Mouse (Mus musculus): ENCODE results near the gene Arhgef25.

Gene Arhgef25

DNA sequence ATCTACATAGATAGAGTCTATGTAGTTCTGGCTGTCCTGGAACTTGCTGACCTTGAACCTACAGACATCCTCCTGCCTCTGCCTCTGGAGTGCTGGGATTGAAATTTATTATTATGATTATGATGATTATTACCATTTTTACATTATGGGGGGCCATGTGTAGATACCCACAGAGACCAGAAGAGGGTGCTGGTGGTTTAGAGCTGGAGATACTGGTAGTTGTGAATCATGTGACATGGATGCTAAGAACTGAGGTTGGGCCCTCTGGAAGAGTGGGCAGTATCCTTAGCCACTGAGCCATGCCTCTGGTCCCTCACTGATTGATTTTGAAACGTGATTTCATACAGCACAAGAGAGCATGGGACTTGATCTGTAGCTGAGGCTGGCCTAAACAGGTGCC, 3.4 kb downstream of the Arhgef25 start:
- DNase-seq (ENCODE audit: low spot score in 2 of 2), result no peak

DNA sequence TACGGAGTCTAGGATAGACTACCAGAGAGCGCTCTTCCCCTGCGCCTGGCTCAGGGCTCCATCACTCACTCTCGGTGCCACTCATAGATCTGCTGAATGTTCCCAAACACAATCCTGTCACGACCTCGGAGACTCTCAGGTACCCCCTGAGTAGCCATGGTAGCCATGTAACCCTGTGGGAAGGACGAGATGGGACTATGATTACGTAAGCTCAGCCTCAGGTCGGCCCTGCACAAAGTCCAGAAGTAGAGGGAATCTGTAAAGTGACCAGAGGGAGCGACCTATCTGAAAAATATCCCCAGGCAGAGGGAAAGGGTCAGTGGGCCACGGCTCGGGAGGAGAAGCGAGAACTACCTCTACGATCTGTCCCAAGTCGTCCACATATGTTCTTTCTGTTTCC, 4.4 kb downstream of the Arhgef25 start:
- DNase-seq (ENCODE audit: low spot score in 2 of 2), result no peak

DNA sequence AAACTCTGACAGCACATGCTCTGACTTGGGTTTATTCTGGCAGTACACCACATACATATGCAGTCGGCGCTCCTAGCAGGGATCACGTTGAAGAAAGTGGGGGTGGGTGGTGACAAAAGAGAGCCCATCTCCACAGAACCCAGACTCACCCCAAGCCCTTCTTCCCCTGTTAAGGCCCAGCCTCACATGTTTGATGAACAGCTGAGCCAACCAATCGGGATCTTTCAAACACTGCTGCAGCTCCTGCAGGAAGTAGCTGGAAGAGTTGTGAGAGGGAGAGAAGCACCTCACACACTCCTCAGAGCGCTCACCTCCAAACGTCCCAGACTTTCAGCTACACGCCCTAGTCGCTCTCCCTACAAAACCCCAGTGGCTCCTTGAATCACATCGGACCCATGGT, 4.8 kb downstream of the Arhgef25 start:
- no peak for DNase-seq (ENCODE audit: low spot score in 2 of 2)

DNA sequence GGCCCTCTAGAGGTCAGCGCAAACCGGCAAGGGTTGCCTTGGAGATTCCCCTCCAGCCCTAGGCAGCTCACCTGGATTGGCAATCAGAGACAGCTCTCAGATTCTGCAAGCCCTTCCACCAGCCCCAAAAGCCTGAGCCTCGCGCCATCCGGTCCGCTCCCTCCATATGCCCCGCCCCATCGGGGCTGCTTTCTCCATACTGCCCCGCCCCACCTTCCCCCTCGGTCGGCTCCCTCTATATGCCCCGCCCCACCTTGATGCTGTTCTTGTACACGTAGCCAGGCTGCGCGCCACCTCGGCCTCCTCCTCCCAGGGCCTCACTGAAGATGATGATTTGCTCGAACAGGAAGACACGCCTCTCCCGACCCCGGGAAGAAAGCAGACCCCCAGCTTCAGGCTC, 6.1 kb downstream of the Arhgef25 start:
- no peak for DNase-seq (ENCODE audit: low spot score in 2 of 2)

DNA sequence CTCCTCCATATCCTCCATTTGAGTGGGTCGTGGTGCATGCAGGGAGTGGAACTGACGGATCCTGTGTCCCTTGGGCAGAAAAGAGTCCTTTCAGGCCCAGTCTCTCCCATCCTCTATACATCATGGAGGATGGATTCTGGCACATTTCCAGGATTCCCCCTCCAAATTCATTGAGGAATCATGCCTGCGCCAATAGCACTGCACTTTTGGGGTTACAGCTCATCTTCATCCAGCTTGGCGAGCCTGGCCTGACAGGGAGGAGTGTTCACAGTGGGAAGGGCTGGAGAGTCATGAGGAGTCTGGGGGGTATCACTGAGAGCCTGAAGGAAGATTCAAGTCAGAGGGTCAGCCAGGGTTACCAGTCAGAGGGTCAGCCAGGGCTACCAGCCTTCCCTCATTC, 7.3 kb downstream of the Arhgef25 start:
- no peak for DNase-seq (ENCODE audit: low spot score in 2 of 2)

- DNase-seq (ENCODE audit: low spot score in 2 of 2), result no peak
Measured at GRCm38 (mm10) chr10:127181566-127181965, 8.3 kb downstream of the Arhgef25 start.

GRCm38 (mm10) chr10:127180695-127181047, 9.2 kb downstream of the Arhgef25 start:
- DNase-seq (ENCODE audit: low spot score in 2 of 2), result no peak

- DNase-seq (ENCODE audit: low spot score in 2 of 2), result peak in 1 of 2 experiments; percentile 59
Measured at GRCm38 (mm10) chr10:127179871-127180694, 9.8 kb downstream of the Arhgef25 start, which contains the start of gene Slc26a10. Gene Slc26a10, minus strand, starts transcription at chr10:127180645.

DNA sequence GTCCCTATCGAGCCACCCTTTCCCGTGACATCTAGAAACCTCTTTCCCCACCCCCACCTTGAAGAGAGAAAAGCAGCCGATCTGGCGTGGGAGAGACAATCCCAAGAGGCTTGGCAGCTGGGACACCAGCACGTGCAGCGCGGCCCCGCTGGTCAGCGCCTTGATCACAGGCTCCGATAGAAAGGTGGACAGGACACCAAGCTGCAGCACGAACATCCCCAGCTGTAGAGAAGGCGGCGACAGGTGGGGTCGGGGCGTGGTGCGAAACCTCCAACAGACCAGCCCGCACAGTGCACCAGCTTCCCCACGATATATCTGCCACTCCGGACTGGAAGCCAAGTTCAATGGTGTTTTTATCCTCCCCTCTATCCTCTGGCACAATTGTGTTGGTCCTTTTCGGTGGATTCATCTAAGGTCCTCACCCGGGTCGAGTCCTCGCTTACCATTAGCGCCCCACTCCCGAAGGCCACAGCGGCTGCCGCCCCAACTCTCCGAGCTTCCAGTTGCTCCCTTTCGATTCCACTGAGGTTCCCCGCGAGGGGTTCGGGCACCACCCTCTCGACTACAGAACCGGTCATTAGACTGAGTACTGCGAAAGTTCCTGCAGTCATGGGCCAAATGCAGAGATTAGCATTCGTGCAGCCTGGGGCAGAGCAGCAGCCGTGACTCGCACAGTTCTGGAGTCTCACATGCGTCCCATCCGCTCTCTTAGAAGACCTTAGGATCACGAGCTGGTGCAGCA, 11.4 kb downstream of the Arhgef25 start:
- no peak for DNase-seq (ENCODE audit: low spot score in 2 of 2)

DNA sequence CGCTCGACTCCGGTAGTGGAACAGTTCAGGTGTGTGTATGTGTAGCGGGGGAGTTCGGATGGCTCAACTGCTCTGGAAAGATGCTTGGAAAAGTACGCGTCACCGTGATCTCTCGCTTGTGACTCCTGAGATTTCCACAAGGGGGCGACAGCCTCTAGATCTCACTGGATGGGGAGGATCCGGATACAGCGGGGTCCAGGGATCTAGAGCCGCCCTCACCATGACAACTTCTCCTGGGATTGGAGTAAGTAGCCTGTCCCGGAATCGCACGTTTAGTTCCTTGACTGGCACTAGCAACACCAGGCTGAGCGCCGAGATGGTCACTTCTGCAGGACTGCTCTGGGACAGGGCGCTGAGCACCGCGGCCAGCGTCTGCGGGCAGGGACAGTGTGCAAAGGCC, 12.2 kb downstream of the Arhgef25 start:
- DNase-seq (ENCODE audit: low spot score in 2 of 2), result peak; percentile 85 to 87

DNA sequence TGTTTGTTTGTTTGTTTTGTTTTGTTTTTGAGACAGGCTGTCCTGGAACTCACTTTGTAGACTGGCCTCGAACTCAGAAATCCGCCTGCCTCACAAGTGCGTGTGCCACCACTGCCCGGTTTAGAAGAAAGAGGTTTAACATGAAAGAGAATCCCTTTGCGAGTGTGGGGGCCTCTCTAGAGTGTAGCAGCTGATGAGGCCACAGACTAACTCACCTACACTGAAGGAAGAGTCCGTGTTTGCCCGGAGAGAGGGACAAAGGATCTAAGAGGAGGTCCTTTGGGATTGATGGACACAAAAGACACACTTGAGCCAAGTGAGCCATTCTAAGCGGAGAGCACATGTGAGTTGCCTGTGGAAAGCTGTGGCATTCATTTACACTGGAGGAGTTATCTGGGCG, 12.6 kb downstream of the Arhgef25 start:
- DNase-seq (ENCODE audit: low spot score in 2 of 2), result no peak

GRCm38 (mm10) chr10:127176756-127177155, 13.1 kb downstream of the Arhgef25 start:
- no peak for DNase-seq (ENCODE audit: low spot score in 2 of 2)

DNA sequence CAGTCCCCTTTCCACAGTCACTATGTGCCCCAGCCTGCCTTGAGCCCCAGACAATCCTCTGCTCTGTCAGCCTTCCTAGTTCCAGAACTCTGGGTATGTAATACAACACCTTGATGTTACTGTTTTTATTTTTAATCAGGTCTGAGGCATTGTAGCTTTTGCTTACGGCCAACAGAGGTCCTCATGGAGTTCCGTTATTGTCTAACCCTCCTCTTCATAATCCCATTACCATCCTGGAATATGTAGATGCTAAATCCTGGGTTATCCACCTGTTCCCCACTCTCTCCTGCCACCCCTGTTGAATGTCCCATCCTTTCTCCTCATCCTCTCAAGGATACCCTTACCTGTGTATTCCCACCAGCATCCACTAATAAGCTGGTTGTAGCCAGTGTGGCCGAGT, 13.7 kb downstream of the Arhgef25 start:
- no peak for DNase-seq (ENCODE audit: low spot score in 2 of 2)

DNA sequence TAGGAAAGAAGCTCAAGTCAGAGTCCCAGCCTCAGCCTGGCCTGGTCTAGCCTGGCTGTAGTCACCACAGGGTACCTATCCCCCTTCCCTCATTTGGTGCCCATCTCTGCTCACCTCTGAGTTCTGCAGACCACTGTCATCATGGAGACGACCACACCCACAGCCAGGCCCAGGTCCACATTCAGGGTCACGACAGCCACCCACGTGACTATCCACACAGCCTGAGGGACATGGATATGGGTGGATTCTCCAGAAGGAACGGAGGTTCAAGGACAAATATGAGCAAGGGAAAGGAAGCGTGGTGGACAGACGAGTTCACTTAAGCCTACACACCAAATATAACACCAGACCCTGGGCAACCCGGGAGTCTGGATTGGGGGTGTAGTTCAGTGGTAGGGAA, 15.7 kb downstream of the Arhgef25 start:
- DNase-seq (ENCODE audit: low spot score in 2 of 2), result no peak

- DNase-seq (ENCODE audit: low spot score in 2 of 2), result no peak
Measured at GRCm38 (mm10) chr10:127173148-127174065, 16.5 kb downstream of the Arhgef25 start.

GRCm38 (mm10) chr10:127171631-127172200, 18.2 kb downstream of the Arhgef25 start:
- DNase-seq (ENCODE audit: low spot score in 2 of 2), result no peak

- DNase-seq (ENCODE audit: low spot score in 2 of 2), result peak; percentile 65 to 69
Measured at GRCm38 (mm10) chr10:127170837-127171272, 19.0 kb downstream of the Arhgef25 start.

DNA sequence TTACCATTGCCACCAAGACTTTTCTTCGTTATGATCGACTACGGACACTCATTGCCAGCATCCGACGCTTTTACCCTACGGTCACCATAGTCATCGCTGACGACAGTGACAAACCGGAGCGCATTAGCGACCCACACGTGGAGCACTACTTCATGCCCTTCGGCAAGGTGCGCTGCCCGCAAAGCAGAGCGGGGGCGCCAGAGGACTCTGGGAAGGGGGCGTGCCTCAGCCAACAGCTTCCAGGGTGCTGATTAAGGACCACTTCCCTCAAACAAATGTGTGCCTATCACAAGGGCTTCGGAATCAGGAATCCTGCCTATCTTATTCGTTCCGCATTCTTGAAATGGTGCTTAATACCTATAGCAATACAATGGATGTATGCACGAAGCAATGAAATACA, 19.9 kb downstream of the Arhgef25 start:
- DNase-seq (ENCODE audit: low spot score in 2 of 2), result peak in 1 of 2 experiments; percentile 18

DNA sequence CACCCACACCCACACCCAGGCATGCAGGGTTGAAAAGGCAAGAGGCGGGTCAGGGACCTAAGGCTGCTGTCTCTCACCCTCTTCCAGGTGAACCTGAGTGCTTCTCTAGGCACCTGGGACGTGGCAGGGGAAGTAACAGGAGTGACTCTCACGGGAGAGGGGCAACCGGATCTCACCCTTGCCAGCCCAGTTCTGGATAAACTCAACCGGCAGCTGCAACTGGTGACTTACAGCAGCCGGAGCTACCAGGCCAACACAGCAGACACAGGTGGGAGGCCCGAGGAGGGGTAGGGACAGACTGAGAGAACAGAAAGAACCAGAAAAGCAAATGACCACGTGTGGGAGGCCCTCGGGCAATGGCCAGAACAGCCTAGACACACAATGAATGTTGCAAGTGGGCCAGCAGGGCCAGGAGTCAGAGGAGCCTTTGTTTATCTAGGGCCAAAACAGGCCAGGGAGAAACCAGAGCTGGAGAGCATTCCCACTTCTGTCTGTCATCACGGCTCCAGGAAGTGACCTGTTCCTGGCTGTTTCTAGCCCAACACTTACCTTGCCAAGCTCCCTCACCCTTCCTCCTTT, 22.2 kb downstream of the Arhgef25 start:
- DNase-seq (ENCODE audit: low spot score in 2 of 2), result peak in 1 of 2 experiments; percentile 10

DNA sequence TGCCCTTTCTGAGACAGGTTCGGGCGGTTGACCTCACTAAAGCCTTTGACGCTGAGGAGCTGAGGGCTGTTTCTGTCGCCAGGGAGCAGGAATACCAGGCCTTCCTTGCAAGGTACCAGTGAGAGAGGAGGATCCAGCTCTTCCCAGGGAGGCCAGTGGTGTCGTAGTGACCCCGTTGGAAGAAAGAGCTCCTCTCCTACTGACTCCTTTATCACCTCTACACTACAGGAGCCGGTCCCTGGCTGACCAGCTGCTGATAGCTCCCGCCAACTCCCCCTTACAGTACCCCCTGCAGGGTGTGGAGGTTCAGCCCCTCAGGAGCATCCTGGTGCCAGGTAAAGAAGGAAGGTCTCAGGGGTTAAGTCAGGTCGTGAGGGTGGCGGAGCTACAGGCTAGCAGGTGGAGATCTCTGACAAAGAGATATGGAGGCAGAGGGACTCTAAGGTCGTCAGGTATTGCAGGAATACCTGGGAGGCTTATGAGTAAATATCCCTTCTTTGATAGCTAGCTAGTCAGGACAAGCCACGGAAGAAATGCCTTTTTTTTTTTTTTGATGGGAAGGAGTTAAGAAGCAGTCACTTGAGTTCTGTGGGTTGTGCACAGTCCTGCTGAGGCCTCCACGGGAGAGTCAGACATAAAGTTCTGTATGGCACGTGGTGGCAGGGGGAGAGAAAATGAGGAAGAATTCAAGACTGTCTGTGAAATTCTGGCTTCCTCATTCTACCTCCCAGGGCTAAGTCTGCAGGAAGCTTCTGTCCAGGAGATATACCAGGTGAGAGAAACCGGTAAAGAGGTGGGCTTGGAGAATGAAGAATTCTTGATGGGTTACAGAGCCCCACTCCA, 22.9 kb downstream of the Arhgef25 start:
- DNase-seq (ENCODE audit: low spot score in 2 of 2), result peak in 1 of 2 experiments; percentile 11
